Mouse (Mus musculus) thymus, postnatal 36 days (tissue): ENCODE measurements around the gene Tpp1.

Source experiments
- DNase-seq, 2 experiments: peaks; one replicate each; pipeline ENCODE4 v3.0.0; 2022; ENCODE audit warnings: mixed read lengths in 2 of 2

Tpp1 gene

DNA sequence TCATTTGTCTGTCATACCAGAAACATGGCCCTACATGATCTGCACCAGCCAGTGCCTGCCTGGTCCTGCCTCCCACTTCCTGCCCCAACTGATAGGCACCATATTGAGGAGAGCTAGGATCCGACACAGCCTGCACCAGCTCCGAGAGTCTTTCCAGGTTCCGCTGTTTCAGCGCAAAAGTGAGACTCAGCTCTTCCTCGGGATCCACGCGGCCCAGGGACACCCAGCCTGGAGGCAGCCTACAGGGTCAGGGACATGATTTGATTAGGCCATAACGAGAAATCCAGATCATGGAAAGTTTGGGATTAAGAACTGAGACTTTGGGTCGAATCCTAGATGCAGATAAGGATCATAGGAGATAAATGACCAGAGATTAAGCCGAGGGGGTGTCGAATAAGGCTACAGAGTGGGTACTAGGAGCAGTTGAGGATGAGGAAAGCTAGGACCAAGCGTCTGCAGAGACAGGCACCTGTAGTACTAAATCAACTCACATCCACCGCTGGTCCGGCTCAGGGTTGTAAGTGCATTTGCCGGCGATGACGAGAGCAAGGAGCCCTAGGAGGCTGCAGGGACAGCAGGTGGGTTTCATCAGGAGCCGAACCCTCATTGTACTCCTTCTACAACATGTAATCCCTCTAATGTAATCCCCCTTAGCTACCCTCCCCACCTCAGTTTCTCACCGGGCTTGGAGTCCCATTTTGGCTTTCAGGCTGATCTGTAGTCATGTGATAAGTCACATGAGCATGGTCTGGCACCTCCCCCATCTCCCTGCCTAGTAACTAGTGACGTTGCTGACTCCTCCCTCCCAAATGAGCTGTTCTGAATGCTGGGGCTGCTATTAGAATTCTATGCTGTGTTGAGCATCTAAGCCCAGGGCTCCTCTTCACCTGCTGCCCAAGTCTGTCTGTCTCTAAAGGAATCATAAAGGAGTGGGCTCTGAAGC is at the start of gene Tpp1:
TSS of gene Tpp1 (minus strand) at position 745 of the 943 bp plus-strand sequence.
- peak; percentile 86 to 89 for DNase-seq

- no peak for DNase-seq
Measured at GRCm38 (mm10) chr7:105796972-105797371, 44.9 kb upstream of the Tpp1 start.

DNA sequence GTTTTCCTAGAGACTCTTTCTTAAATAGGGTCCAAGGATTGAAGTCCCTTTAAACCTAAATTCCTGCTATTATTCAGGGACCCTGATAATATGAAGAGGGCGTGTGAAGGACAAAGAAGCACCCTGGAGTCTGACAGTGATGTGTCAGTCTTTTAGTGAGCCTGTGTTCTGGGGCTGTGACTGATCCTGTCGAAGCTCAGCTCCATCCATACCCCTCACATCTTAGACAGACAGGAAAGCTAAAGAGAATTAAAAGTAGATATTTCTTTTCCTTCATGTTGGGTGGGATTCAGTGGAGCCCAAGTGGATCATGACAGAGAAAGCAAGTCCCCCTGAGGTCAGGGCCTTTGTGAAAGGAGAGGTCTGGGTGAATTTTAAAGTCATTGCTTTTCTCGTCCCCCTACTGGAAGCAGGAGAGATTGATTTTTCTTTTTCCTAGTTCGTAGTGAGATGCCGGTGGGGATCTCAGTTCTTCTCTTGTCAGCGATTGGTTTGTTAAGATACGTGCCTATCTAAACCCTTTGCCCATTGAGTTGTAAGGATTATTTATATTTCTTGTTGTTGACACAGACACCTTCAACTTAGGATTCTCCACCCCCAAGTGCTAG is 43.8 kb upstream of the Tpp1 start:
- DNase-seq = no peak

- DNase-seq = no peak
Measured at GRCm38 (mm10) chr7:105793701-105794100, 41.7 kb upstream of the Tpp1 start.

- DNase-seq = no peak
Measured at GRCm38 (mm10) chr7:105791147-105791546, 39.1 kb upstream of the Tpp1 start.

GRCm38 (mm10) chr7:105787285-105788140 is 35.5 kb upstream of the Tpp1 start, which contains the start of gene Dchs1:
Gene Dchs1 (minus strand): TSS chr7:105787654.
- DNase-seq = peak in 1 of 2 experiments; percentile 26

GRCm38 (mm10) chr7:105786506-105787284 is 34.7 kb upstream of the Tpp1 start:
- DNase-seq = no peak

GRCm38 (mm10) chr7:105784556-105784955 is 32.5 kb upstream of the Tpp1 start:
- DNase-seq = no peak

GRCm38 (mm10) chr7:105783861-105784260 is 31.8 kb upstream of the Tpp1 start:
- DNase-seq = no peak

GRCm38 (mm10) chr7:105778553-105779265 is 26.7 kb upstream of the Tpp1 start:
- DNase-seq = peak; percentile 52 to 64

GRCm38 (mm10) chr7:105777797-105778552 is 25.9 kb upstream of the Tpp1 start:
- DNase-seq = no peak

- no peak for DNase-seq
Measured at GRCm38 (mm10) chr7:105777316-105777715, 25.3 kb upstream of the Tpp1 start.

GRCm38 (mm10) chr7:105776026-105776425 is 24.0 kb upstream of the Tpp1 start:
- no peak for DNase-seq

- DNase-seq = no peak
Measured at GRCm38 (mm10) chr7:105774661-105775060, 22.6 kb upstream of the Tpp1 start.

GRCm38 (mm10) chr7:105773041-105773440 is 21.0 kb upstream of the Tpp1 start:
- no peak for DNase-seq

- DNase-seq = no peak
Measured at GRCm38 (mm10) chr7:105772331-105772730, 20.3 kb upstream of the Tpp1 start.

GRCm38 (mm10) chr7:105769959-105770358 is 17.9 kb upstream of the Tpp1 start:
- no peak for DNase-seq

DNA sequence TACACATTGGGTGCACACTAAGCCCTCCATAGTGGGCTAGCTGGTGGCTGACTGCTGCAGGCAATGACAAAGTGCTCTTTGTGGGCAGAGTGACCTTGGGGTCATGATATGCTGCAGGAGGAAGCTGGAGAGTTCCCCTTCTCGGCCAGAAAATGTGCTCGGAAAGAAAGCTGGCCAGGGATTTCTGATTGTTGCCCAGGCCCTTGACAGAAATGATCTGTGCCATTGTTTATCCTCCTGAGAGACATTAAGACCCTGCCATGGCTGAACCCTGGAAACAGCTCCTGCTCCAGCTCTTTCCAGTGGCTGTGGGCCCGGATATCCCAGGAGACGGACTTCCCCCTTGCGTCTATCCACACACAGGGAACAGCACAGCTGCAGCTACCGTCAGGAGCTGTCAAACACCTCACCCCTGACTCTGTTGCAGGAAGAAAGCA is 15.7 kb upstream of the Tpp1 start:
- no peak for DNase-seq

DNA sequence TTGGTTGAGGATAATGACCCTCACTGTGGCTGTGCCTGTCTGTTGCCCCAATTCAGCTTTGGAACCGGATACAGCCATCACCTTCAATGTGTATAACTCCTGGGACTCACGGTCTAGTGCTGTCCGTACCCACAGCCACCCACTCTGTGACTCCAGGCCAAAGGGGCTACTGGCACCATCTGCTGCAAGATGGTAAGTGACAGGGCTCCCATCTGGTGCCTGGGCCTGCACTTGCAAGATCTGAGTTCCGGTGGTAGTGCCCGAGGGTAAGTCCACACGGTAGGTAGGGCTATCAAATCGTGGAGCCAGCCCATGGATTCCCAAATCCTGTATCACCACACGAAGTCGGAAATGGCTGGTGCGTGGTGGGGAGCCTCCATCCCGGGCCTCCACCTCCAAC is 12.3 kb upstream of the Tpp1 start:
- no peak for DNase-seq

DNA sequence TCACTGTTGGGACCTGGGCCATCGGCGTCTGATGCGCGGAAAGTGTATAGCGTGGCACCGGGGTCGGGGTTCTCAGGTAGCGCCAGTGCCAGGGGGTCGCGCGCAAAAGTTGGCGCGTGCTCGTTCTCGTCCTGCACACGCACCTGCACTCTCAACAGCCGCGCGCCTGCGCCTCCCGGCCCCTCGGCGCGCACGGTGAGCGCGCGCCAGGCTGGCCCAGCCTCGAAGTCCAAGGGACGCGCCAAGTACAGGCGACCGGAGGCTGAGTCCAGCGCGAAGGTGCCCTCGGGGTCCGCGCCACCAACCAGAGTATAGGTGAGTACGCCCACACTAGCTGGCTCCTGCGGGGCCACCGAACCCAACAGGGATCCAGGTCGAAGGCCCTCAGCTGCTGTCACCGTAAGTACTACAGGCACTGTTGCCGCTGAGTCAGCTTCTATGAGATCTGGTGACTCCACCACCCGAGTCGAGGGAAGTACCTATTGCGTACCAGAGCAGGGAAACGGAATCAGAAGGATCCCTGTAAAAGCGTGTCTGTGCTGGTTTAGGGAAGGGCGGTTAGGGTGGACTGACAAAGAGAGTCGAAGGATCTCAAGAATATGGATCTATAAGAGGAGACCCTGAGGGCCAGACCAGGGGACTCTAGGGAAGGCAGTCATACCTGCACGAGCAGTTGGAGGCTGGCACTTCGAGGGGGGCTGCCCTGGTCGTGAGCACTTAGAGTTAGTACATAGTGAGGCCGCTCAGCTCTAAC is 10.7 kb upstream of the Tpp1 start:
- DNase-seq = no peak
